Mouse (Mus musculus): ENCODE results near the gene Lrrc4c. TPM values are rescaled to one million over a fixed set of nuclear protein-coding genes. Genes with fewer than 3 reads are reported as not detected.

The Lrrc4c gene
- polyA plus RNA-seq, 1 experiment from 2014 or later, result 0.66 TPM

DNA sequence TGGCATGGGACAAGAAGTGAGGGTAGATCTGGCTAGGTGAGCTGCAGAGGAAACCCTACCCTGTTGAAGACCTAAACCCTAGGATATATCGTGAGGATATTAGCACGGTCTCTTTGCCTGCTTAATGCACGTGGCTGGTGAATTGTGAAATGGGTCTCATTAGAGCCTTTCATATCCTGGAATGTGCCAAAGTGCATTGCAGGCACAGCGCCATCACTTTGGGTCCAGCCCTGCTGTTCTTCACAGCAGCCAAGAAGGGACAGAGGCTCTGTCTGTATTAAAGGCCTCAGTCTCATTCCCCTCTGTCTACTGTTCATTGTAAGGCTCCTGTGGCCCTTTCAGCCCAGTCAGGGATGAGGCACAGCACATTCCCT is 1160.9 kb downstream of the Lrrc4c start:
- H3K4me3 ChIP-seq (ENCODE audit: low read depth, low read length), result no peak overlapping the region
- no peaks in the 10 kb centered on the region for H3K4me1 ChIP-seq (ENCODE audit: insufficient read depth)
- H3K9me3 ChIP-seq (ENCODE audit: low read depth, low read length), result no peaks in the 10 kb centered on the region
- no peaks in the 10 kb centered on the region for H3K36me3 ChIP-seq (ENCODE audit: insufficient read depth)
- ATAC-seq (ENCODE audit: insufficient read depth) (no peak), DNase-seq (no peak)
- H3K27me3 ChIP-seq (ENCODE audit: insufficient read depth, low read length), result no peaks in the 10 kb centered on the region
- H3K4me2 ChIP-seq, result no peak overlapping the region
- no peak overlapping the region for H3K9ac ChIP-seq
- 78% methylated on average over 4 of the region's 4 CpGs for WGBS
- no peak for TF ChIP-seq CTCF (IDR thresholded peaks at IDR 0.05; ENCODE audit: low read depth)
- H3K27ac ChIP-seq (ENCODE audit: low read depth), result no peak overlapping the region

DNA sequence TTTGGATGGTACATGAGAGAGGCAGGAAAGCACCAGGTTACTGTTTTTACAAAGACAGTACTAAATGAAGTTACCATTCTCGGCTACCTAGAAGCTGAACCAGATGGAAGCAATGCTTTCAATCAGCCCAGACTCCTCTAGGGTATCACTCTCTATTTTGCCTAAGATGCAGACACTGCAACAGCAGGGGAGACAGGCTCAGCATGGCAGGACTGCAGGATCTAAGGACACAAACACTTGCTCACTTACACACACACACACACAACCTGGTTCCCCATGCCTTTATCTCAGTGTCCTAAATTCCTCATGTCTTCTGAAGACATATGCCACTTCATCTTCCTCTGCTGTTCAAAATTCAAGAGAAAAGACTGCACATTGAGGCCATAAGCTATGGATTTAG is 1167.0 kb downstream of the Lrrc4c start:
- TF ChIP-seq CTCF (IDR thresholded peaks at IDR 0.05; ENCODE audit: low read depth), result no peak
- no peaks in the 10 kb centered on the region for H3K27me3 ChIP-seq (ENCODE audit: insufficient read depth, low read length)
- no peaks in the 10 kb centered on the region for H3K36me3 ChIP-seq (ENCODE audit: insufficient read depth)
- no peak overlapping the region for H3K4me2 ChIP-seq
- ATAC-seq (ENCODE audit: insufficient read depth), result no peak
- H3K9me3 ChIP-seq (ENCODE audit: low read depth, low read length), result no peaks in the 10 kb centered on the region
- H3K4me1 ChIP-seq (ENCODE audit: insufficient read depth), result no peaks in the 10 kb centered on the region
- no peak for DNase-seq
- H3K9ac ChIP-seq, result no peak overlapping the region
- H3K27ac ChIP-seq (ENCODE audit: low read depth), result no peak overlapping the region
- WGBS, result 59% methylated on average over 1 of the region's 1 CpGs
- H3K4me3 ChIP-seq (ENCODE audit: low read depth, low read length), result no peak overlapping the region

DNA sequence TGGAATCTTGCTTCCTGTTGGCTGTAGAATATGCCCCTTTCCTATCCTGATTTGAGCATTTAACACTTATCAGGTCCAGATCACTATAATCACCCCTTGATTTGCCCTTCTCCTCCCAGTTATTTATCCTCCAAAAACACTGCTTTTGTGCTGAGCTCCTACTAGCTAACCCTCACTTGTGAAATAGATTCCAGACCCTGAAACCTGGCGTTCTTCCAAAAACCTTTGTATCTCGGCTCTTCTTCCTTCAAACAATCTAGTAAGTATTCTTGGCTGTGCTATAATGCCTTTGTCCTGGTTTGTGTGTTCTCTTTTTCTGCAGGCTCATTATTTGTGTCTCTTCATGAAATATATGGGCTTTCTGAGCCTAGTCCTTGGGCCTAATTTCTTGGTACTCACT is 1167.6 kb downstream of the Lrrc4c start:
- Histone ChIP-seq H3K4me1 (ENCODE audit: insufficient read depth) (no peaks in the 10 kb centered on the region), H3K4me2 (no peak overlapping the region), H3K27me3 (ENCODE audit: insufficient read depth, low read length) (no peaks in the 10 kb centered on the region), H3K27ac (ENCODE audit: low read depth) (no peak overlapping the region), H3K9me3 (ENCODE audit: low read depth, low read length) (no peaks in the 10 kb centered on the region), H3K9ac (no peak overlapping the region), H3K36me3 (ENCODE audit: insufficient read depth) (no peaks in the 10 kb centered on the region), H3K4me3 (ENCODE audit: low read depth, low read length) (no peak overlapping the region)
- WGBS, result 40% methylated on average over 2 of the region's 2 CpGs
- ATAC-seq (ENCODE audit: insufficient read depth), result no peak
- DNase-seq, result peak; percentile 83
- TF ChIP-seq CTCF (IDR thresholded peaks at IDR 0.05; ENCODE audit: low read depth), result no peak

DNA sequence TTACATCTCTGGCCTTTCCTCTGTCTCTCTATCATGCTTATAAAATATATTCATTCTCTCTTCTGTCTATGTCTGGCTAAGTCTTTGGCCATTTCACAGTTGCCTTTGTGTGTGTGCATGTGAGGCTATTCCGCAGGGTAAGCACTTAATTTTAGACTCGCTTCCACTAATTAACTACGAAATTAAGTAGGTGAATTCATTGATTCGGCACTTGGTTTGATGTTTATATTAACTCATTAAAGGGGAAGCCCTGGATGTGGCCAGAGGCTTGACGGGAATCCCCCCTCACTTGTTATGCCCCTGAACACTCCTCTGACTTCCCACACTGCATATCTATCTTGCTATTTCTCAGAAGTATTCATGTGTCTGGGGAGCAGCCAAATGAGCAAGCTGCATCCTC is 1169.6 kb downstream of the Lrrc4c start:
- Histone ChIP-seq H3K4me1 (ENCODE audit: insufficient read depth) (no peaks in the 10 kb centered on the region), H3K27me3 (ENCODE audit: insufficient read depth, low read length) (no peaks in the 10 kb centered on the region), H3K9ac (no peak overlapping the region), H3K4me2 (no peak overlapping the region), H3K4me3 (ENCODE audit: low read depth, low read length) (no peak overlapping the region), H3K36me3 (ENCODE audit: insufficient read depth) (no peaks in the 10 kb centered on the region), H3K27ac (ENCODE audit: low read depth) (no peak overlapping the region), H3K9me3 (ENCODE audit: low read depth, low read length) (no peaks in the 10 kb centered on the region)
- 63% methylated on average over 5 of the region's 5 CpGs for WGBS
- TF ChIP-seq CTCF (IDR thresholded peaks at IDR 0.05; ENCODE audit: low read depth), result no peak
- DNase-seq (no peak), ATAC-seq (ENCODE audit: insufficient read depth) (no peak)

DNA sequence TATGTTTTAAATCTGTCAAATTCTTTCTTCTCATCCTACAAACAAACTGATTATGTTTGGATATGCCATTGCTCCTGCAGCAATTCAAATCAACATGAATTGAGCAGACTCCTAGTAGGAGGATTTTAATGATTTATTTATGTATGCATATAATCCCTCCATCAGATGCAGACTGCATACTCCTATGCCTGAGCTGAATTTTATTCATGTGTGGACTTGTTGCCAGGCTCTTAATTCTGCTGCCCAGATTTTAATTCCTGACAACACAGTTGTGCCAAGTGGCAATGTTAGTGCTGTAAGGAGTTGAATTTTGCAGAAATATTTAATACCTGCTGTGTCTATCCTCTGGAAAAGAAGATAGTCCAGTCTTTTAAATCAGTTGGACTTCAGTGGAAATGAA is 1179.1 kb downstream of the Lrrc4c start:
- H3K4me2 ChIP-seq, result no peak overlapping the region
- no peak overlapping the region for H3K4me3 ChIP-seq (ENCODE audit: low read depth, low read length)
- no peak overlapping the region for H3K27ac ChIP-seq (ENCODE audit: low read depth)
- no peaks in the 10 kb centered on the region for H3K36me3 ChIP-seq (ENCODE audit: insufficient read depth)
- H3K27me3 ChIP-seq (ENCODE audit: insufficient read depth, low read length), result no peaks in the 10 kb centered on the region
- ATAC-seq (ENCODE audit: insufficient read depth) (no peak), DNase-seq (no peak)
- TF ChIP-seq CTCF (IDR thresholded peaks at IDR 0.05; ENCODE audit: low read depth), result no peak
- H3K9me3 ChIP-seq (ENCODE audit: low read depth, low read length), result no peaks in the 10 kb centered on the region
- no peak overlapping the region for H3K9ac ChIP-seq
- no peaks in the 10 kb centered on the region for H3K4me1 ChIP-seq (ENCODE audit: insufficient read depth)

DNA sequence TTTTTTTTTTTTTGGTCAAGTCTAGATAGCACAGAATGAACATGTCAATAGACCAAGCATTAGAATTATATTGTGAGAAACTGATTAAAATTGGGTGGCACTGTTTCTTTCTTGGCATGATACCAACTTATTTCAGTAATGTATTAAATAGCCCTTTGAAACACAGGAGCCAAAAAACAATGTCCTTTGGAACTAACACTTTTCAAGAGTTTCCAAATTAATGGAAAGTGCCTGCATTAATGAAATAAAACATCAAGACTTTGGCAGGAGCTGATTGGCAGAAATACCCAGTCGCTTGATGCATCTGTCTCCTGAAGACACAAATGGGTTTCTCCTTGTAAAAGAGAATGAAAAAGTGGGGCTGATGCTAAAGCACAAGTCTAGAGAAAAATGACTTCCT is 1184.5 kb downstream of the Lrrc4c start:
- Histone ChIP-seq H3K9ac (no peak overlapping the region), H3K36me3 (ENCODE audit: insufficient read depth) (no peaks in the 10 kb centered on the region), H3K4me2 (no peak overlapping the region), H3K27ac (ENCODE audit: low read depth) (no peak overlapping the region), H3K4me1 (ENCODE audit: insufficient read depth) (no peaks in the 10 kb centered on the region), H3K9me3 (ENCODE audit: low read depth, low read length) (no peaks in the 10 kb centered on the region), H3K27me3 (ENCODE audit: insufficient read depth, low read length) (no peaks in the 10 kb centered on the region), H3K4me3 (ENCODE audit: low read depth, low read length) (no peak overlapping the region)
- no peak for TF ChIP-seq CTCF (IDR thresholded peaks at IDR 0.05; ENCODE audit: low read depth)
- DNase-seq (no peak), ATAC-seq (ENCODE audit: insufficient read depth) (no peak)
- WGBS, result 77% methylated on average over 1 of the region's 1 CpGs

DNA sequence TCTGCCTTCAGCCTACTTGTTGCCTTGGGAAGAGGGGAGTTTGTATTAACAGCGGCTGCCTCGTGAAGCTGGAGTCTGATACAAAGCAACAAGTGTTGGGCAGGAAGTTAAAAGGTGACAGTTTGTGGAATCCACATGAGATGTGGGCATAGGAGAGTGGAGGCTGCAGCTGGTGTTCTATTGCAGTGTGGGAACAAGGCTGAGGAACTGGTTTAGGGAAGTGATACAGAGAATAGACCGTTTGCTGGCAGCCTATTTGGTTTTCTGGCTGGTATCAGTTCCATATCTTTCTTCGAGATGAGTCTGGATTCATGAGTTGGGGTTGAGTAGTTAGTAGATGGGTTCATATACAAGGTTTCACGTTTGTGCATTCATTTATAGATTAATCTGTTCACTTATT is 1186.9 kb downstream of the Lrrc4c start:
- Histone ChIP-seq H3K9ac (no peak overlapping the region), H3K4me3 (ENCODE audit: low read depth, low read length) (no peak overlapping the region), H3K27ac (ENCODE audit: low read depth) (no peak overlapping the region), H3K27me3 (ENCODE audit: insufficient read depth, low read length) (no peaks in the 10 kb centered on the region), H3K36me3 (ENCODE audit: insufficient read depth) (no peaks in the 10 kb centered on the region), H3K4me2 (no peak overlapping the region), H3K9me3 (ENCODE audit: low read depth, low read length) (no peaks in the 10 kb centered on the region), H3K4me1 (ENCODE audit: insufficient read depth) (no peaks in the 10 kb centered on the region)
- DNase-seq (no peak), ATAC-seq (ENCODE audit: insufficient read depth) (no peak)
- 66% methylated on average over 5 of the region's 5 CpGs for WGBS
- no peak for TF ChIP-seq CTCF (IDR thresholded peaks at IDR 0.05; ENCODE audit: low read depth)

DNA sequence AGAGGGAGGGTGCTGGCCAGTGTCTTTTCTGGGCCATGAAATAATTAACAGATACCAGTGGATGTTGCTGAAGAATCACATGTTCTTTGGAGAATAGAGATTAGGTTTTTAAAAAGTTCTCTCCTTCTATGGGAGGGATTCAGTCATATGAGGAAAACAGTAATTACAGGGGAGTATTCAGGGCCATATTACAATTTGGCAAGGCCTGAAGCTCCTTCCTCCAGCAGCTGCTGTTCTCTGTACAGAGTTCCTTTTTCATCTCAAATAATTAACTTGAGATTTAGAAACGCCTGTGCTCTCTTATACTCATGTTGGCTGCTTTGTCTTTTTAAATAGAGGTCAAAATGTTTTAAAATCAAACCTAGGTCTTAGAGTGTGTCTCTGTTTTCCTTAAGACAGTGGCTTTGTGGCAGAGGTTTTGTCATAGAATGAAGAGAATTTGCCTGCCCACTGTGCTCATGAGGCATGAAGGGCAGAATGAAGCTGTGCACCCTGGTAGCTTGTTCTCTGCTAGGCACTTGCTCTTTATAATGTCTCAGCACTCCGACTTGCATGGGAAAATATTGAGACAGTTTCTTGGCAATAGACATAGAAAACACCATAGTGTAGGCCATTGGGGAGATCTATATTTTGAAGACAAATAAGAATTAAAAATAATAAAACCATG is 1206.4 kb downstream of the Lrrc4c start:
- ATAC-seq (ENCODE audit: insufficient read depth) (no peak), DNase-seq (no peak)
- Histone ChIP-seq H3K36me3 (ENCODE audit: insufficient read depth) (no peaks in the 10 kb centered on the region), H3K4me1 (ENCODE audit: insufficient read depth) (no peaks in the 10 kb centered on the region), H3K9me3 (ENCODE audit: low read depth, low read length) (no peaks in the 10 kb centered on the region), H3K27me3 (ENCODE audit: insufficient read depth, low read length) (no peaks in the 10 kb centered on the region), H3K4me3 (ENCODE audit: low read depth, low read length) (no peak overlapping the region), H3K4me2 (no peak overlapping the region), H3K9ac (no peak overlapping the region), H3K27ac (ENCODE audit: low read depth) (no peak overlapping the region)
- 64% methylated on average over 2 of the region's 2 CpGs for WGBS
- TF ChIP-seq CTCF (IDR thresholded peaks at IDR 0.05; ENCODE audit: low read depth), result no peak

All from lung, embryonic 14.5 days (tissue).